Mouse (Mus musculus) bone marrow macrophage, adult 2 months (primary cell): ENCODE data around the gene Epo. TPM values are rescaled to one million over a fixed set of nuclear protein-coding genes. Genes with fewer than 3 reads are reported as not detected.

Experiments used
- H3K27ac ChIP-seq: 2 replicates; pipeline ENCODE4 v1.5.1; 2012; ENCODE audit warnings: low read depth, low read length; ENCODE audit not compliant: insufficient read depth
- H3K4me1 ChIP-seq: 2 replicates; pipeline ENCODE4 v1.6.1; 2012; ENCODE audit warnings: low read length; ENCODE audit not compliant: control insufficient read depth, insufficient read depth
- H3K4me3 ChIP-seq: 2 replicates; pipeline ENCODE4 v1.5.1; 2012; ENCODE audit warnings: mild to moderate bottlenecking, low read length, moderate library complexity; ENCODE audit not compliant: insufficient read depth
- CTCF ChIP-seq: IDR thresholded peaks from 2 replicates; pipeline ENCODE4 v1.5.1; 2012; ENCODE audit warnings: low read depth, mild to moderate bottlenecking, low read length, moderate library complexity
- POLR2A ChIP-seq: IDR thresholded peaks from 2 replicates; pipeline ENCODE4 v1.6.1; 2012; ENCODE audit warnings: mild to moderate bottlenecking, low read depth, low read length, borderline replicate concordance
- polyA plus RNA-seq: library from polyadenylated mRNA; stranded (reverse); fragments of >200 nt; gene quantifications from 2 replicates; pipeline ENCODE4 v1.2.4, GENCODE M21; 2012; ENCODE audit not compliant: missing spikeins, insufficient read depth, insufficient read length

Gene Epo
- polyA plus RNA-seq, 1 experiment: not detected

GRCm38 (mm10) chr5:137455206-137455605 lies 77.8 kb downstream of the Epo start:
- H3K4me1 ChIP-seq: peaks cover 6% of the 10 kb centered on the region
- no peak overlapping the region for H3K27ac ChIP-seq
- no peak overlapping the region for H3K4me3 ChIP-seq
- TF ChIP-seq POLR2A (no peak), CTCF (no peak)

GRCm38 (mm10) chr5:137445536-137445935 lies 87.5 kb downstream of the Epo start:
- Histone ChIP-seq H3K4me1 (peaks cover 24% of the 10 kb centered on the region), H3K4me3 (no peak overlapping the region), H3K27ac (no peak overlapping the region)
- TF ChIP-seq POLR2A: no peak
- no peak for TF ChIP-seq CTCF

- peak overlapping the region; percentile 89 for H3K27ac ChIP-seq
- no peak overlapping the region for H3K4me3 ChIP-seq
- TF ChIP-seq CTCF (no peak), POLR2A (no peak)
- peaks cover 48% of the 10 kb centered on the region for H3K4me1 ChIP-seq
These were observed 92.7 kb downstream of the Epo start for GRCm38 (mm10) chr5:137440216-137440855.

- Histone ChIP-seq H3K4me1 (peaks cover 43% of the 10 kb centered on the region), H3K4me3 (no peak overlapping the region), H3K27ac (peak overlapping the region; percentile 15; the same call in 1 of the 2 replicates)
- no peak for TF ChIP-seq POLR2A
- no peak for TF ChIP-seq CTCF
These were observed 99.2 kb downstream of the Epo start for GRCm38 (mm10) chr5:137433889-137434288.

Other genes starting within 250 kb of the Epo start
- gene Ache, start 245.7 kb downstream of the Epo start, polyA plus RNA-seq: not detected in 2 replicates
- gene Ufsp1, start 238.6 kb downstream of the Epo start, polyA plus RNA-seq: 0.79 and 1.8 TPM in 2 replicates
- gene Srrt, start 225.6 kb downstream of the Epo start, polyA plus RNA-seq: 172 and 177 TPM in 2 replicates
- 6.7 and 7.1 TPM in 2 replicates for gene Trip6, start 218.8 kb downstream of the Epo start, polyA plus RNA-seq
- 43.2 and 47.0 TPM in 2 replicates for gene Slc12a9, start 199.6 kb downstream of the Epo start, polyA plus RNA-seq
- gene Ephb4, start 183.1 kb downstream of the Epo start, polyA plus RNA-seq: 0.19 TPM in 1 of 2 replicates, not detected in the other
- not detected in 2 replicates for gene Zan, start 56.2 kb downstream of the Epo start, polyA plus RNA-seq
- 15.8 and 17.4 TPM in 2 replicates for gene Pop7, start 30.7 kb downstream of the Epo start, polyA plus RNA-seq
- 42.0 and 48.3 TPM in 2 replicates for gene Gigyf1, start 14.7 kb downstream of the Epo start, polyA plus RNA-seq
- gene Gnb2, start 268 bp upstream of the Epo start, polyA plus RNA-seq: 547 and 604 TPM in 2 replicates
- gene Actl6b, start 20.3 kb upstream of the Epo start, polyA plus RNA-seq: not detected in 2 replicates
- 1.7 TPM in 1 of 2 replicates, not detected in the other for gene Tfr2, start 36.6 kb upstream of the Epo start, polyA plus RNA-seq
- 64.0 and 69.9 TPM in 2 replicates for gene Mospd3, start 67.8 kb upstream of the Epo start, polyA plus RNA-seq
- 3.2 and 5.0 TPM in 2 replicates for gene Pcolce, start 80.5 kb upstream of the Epo start, polyA plus RNA-seq
- gene Fbxo24, start 95.8 kb upstream of the Epo start, polyA plus RNA-seq: not detected in 2 replicates
- gene Lrch4, start 95.9 kb upstream of the Epo start, polyA plus RNA-seq: 209 and 221 TPM in 2 replicates
- gene Gm20605, start 95.9 kb upstream of the Epo start, polyA plus RNA-seq: 37.5 and 42.1 TPM in 2 replicates
- gene Sap25, start 108.1 kb upstream of the Epo start, polyA plus RNA-seq: 107 and 128 TPM in 2 replicates
- not detected in 2 replicates for gene Irs3, start 112.5 kb upstream of the Epo start, polyA plus RNA-seq
- 18.1 and 22.5 TPM in 2 replicates for gene Agfg2, start 151.5 kb upstream of the Epo start, polyA plus RNA-seq
- gene Nyap1, start 208.4 kb upstream of the Epo start, polyA plus RNA-seq: 1.5 and 1.9 TPM in 2 replicates
- gene Tsc22d4, start 212.5 kb upstream of the Epo start, polyA plus RNA-seq: 179 and 198 TPM in 2 replicates
- 28.3 and 36.2 TPM in 2 replicates for gene Ppp1r35, start 245.6 kb upstream of the Epo start, polyA plus RNA-seq